Mouse (Mus musculus) kidney, adult 18-20 months (tissue): Measurements from ENCODE around the gene Eef1akmt2.

Experiments
- DNase-seq: peaks from one replicate; pipeline ENCODE4 v3.0.0; 2021

The Eef1akmt2 gene

DNA sequence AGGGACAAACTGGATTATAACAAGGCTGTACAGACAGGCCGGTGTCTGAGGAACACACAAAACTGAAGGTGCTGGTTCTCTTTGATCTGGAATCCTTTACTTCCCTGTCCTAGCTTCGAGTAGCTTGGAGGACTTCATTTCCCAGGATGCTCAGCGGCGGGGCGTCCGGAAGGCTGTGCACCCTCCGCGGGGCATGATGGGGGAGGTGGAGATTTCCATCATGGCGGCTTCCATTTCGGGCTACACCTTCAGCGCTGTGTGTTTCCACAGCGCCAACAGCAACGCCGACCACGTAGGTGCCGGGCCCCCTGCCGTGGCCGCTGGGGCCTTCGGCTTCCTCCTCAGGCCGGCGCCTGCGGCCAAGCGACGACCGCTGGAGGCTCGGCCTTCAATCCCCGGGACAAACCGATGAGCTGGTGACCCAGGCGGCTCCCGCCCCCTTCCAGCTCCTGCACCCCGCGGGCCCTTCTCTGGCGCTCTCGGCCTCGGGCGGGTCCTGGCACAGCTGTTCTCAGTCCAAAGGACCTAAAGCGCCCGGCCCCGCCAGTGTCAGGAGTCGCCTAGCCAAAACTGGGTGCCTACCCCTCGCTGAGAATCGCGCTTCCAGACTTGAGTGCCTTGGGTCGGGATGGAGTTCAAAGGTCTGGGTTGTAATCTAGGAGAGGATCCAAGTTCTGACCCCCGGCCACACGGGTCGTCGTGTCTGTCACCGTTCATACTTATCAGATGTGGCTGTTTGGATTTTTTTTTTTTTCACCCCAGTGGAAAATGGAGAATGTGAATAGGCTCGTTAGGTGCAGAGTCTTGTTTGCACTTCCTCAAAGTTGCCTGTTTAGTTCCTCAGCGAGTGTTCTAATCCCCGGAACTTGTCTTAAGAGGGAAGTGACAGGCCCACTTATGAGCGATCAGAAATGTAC is 6.8 kb upstream of the Eef1akmt2 start, which contains the start of gene Abraxas2:
Abraxas2 (plus strand) TSS at position 184 of the 917 bp plus-strand sequence.
- peak; percentile 92 for DNase-seq

DNA sequence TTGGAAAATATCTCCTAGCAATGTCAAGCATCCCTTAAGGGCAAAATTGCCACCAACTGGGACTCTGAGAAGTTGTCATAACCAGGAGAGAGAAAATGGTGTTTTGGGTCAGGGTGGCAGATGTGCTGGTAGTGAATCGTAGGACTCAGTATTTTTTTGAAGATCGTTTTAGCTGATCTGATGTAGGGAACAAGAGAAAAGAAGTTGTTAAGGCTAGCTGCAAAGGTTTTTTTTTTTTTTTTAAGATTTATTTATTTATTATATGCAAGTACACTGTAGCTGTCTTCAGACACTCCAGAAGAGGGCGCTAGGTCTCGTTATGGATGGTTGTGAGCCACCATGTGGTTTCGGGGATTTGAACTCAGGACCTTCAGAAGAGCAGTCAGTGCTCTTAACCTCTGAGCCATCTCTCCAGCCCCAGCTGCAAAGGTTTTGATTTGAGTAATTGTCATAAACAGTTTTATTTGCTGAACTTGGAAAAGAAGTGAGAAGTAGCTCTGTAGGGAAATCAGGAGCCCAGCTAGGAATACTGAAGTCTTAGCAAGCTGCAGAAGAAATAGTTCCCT is 5.7 kb upstream of the Eef1akmt2 start:
- DNase-seq: no peak

DNA sequence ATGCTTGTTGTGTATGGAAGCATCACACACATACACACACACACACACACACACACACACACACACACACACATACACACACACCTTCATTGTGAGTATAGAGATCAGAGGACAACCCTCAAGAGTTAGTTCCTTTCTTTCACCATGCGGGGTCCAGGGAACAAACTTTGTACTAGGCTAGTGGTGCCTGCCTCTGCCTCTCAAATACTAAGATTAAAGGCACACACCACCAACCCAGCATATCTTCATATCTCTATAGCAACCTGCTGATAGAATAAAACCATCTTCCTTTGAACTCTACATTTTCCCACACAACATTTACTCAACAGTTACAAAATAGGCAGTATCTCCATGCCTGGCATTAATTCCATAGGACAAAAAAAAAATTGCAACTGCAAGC is 3.6 kb upstream of the Eef1akmt2 start:
- no peak for DNase-seq

DNA sequence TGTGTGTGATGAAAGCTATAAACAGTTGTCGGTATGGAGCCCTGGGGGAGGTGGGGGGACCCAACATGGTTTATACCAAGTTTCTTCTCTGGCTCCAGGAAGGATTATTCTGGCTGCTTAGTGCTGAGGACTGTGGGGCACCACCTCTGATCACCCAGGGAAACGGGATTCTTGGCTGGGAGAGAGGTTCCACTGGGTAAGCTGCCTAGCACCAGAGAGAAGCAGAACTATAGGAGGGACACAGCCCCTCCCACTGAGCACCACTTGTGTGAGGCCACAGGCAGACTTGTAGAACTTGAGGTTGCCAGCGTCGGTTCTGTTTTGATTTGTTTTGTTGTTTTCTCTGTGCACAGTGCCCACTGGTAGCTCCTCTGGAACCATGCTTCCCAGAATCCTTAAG is 1.5 kb upstream of the Eef1akmt2 start:
- no peak for DNase-seq

DNA sequence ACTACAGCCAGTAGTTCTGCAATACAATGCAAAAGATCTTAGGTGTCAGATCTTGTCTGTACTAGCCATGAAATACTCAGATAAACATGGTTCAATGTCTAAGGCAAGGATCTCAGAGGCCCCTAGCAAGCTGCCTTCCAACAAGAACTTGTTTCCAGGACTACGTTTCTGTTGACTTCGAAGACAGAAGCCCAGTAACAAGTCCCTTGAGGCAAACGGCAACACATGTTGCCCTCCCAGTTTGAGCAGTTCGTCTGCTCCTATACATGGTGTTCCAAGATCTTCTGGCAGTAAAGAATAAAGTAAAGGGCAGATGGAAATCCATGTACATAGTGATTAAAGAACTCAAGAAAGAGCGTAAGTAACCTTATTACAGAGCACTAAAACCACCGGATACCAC is 888 bp upstream of the Eef1akmt2 start:
- DNase-seq: no peak

DNA sequence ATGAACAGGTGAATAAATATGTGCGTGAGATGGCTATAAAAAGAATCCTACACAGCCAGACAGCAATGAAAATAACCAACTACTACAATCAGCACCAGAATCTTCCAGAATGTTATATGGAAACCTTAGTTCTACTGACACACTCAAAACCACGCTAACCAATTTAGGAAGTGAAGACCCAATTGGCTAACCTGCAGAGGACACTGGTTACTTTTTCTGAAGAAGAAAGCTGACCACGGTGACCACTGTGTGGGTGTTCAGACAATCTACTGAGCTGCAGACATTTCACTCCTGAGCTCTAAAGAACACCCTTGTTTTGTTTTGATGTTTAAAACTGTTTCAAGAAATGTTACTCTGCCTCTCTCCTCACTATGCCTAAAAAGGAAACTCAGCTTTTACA is 9.3 kb downstream of the Eef1akmt2 start:
- DNase-seq: no peak

DNA sequence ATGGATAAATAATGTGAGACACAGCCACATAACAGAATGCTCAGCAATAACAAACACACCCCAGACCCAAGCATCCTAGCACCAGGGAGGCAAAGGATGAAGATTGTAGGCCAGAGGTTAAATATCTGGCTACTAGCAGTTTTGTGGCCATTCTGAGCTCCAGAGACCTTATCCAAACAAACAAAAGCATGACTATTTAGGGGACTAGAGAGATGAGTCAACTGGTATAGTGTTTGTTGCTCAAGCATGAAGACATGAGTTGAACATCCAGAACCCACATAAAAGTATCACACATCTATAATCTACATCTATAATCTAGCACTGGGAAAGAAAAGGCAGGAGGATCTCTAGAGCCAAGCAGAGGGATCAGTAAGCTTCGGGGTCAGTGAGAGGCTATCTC is 10.0 kb downstream of the Eef1akmt2 start:
- DNase-seq: no peak

DNA sequence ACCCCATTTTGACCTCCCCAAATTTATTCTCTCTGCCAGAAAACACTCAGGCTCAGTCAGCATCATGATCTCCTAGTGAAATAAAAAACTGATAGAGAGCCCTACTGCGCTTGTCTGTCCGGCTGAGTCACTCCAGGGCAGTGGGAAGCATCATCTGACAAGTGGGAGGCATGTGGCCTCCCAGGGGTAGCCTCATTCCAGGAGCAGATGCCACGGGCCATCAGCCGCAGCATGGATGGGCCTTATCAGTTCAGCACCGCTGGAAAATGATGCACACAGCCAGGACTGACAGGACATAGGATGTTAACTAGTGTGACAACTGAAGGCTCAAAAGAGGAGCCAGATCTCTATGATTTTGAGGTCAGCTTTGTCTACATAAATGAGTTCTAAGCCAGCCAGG is 11.2 kb downstream of the Eef1akmt2 start:
- DNase-seq: no peak

DNA sequence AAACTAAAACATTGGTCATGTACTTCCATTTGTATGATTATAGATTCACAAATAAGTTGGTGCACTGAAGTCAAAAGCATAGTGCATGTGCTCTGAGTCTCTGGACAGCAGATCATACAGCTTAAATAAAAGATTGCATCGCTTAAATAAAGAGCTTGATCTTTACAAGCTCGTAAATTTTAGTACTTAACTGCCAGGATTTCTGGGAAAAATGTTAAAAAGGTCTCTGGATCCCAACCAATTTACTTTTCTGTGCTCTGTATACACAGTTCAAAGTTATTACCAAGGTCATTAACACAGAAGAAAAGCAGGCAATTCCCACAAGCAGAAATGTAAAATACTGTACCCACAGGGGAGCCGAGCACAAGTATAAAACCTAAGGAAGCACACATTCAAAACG is 21.5 kb downstream of the Eef1akmt2 start:
- DNase-seq: no peak

DNA sequence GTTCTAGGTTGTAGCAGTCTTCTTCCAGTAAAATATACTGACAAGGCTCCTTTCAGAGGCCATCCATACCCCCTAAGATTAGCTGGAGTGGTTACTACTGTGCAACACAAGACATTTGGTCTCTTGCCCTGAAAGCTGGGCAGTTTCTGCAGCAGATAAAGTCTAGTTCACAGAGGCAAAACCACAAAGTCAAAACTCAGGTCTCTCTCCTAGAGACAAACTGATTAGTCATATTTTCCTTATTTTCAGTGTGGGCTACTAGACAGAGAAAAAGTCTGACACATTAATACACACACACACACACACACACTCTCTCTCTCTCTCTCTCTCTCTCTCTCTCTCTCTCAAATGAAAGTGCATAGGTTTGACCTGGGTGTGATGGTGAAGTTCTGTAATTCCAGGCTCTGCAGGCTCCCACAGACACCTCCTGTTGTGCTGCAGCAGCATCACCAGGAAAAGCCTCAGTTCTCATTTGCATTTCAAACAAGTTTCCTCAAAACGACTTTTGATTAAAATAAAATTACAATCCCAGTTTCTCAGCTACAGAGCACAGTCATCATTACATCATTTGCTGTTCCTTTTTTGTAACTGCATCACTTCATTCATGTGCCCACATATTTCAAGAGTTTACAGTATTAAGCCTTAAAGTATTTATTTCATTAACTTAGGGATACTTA is 28.0 kb downstream of the Eef1akmt2 start:
- no peak for DNase-seq

DNA sequence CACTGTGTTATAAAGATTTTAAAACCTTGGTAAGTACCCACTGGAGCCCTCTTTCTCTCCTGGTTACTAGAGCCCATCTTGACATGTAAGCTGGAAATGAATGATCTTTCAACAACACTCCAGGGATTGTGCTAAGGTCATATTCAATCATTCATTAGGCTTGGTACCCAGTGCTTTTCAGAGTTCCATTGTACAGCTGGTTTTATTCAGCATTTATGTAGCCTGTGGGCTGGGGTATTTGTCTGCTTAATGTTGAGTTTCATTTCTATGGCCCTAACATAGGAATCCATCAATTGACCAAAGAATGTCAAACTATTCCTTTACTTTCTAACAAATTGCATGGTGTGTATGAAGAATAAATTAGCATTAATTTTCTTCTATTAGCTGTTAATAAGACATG is 28.6 kb downstream of the Eef1akmt2 start:
- no peak for DNase-seq

DNA sequence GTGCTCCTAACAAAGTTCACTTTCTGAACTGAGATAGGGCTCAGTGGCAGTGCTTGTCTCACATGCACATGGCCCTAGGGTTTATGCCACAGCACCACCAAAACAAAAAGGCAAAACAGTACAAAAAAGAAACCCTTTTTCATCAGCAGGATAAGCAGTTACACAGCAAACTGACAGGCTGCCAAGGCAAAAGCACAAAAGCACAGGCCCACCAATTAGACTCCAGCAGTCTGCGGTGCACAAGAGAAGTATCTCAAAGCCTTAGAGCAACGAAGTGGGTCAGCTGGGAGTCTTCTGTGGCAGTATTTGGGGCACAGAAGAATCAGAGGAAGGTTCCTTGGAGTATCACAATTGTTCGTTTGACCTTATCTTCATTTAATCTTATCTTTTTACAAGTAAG is 31.8 kb downstream of the Eef1akmt2 start:
- no peak for DNase-seq

DNA sequence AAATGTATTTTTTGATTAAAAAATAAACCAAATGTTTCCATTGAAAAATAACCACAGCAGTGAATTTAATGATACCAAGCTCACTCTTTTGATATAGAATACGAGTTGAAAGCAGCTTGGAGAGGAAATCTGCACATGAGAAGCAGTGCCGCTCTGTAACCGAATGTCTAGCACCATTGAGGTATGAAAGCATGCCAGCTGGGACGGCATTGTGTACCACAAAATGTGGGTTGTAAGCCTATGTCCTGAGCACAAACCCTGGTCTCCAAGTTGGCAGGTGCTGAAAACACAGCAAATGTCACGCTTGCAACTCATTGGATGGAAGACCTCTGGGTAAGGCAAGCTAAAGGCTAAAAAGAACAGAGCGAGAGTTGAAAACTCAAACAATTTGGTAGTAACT is 35.4 kb downstream of the Eef1akmt2 start:
- no peak for DNase-seq

DNA sequence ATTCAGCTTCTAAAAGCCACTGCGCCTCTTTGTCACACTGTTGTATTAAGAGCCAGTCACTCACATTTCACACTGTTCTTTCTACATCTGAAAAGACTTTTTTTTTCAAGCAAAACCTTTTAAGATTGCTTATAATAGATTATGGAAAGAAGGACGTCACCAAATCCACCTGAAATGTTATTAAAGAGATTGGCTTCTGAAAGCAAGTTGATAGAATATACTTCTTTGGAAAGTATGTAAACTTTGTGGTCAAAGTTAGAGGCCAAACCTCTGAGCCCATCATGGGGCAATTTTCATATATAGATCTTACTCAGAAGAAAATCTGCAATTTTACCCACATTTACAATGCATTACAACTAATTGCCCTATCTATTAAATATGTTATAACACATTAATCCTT is 35.9 kb downstream of the Eef1akmt2 start:
- no peak for DNase-seq

DNA sequence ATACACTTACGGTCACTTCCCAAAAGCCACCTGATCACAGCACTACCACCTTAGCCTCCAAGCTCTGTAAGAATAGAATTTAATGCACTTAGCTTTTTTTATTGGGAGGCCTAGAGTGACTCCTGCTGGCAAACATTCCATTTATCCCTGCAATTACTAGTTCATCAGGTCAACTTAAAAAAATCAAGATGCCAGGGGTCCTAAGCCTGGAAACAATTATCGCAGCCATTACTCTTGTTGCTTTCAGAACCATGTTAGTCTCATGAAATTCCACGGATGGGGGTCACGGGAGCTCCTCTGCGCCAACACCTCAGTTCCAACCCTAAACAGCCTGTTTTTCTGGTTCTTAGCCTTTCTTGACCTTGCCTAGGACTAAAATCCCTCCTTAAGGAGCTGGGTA is 37.4 kb downstream of the Eef1akmt2 start:
- no peak for DNase-seq

DNA sequence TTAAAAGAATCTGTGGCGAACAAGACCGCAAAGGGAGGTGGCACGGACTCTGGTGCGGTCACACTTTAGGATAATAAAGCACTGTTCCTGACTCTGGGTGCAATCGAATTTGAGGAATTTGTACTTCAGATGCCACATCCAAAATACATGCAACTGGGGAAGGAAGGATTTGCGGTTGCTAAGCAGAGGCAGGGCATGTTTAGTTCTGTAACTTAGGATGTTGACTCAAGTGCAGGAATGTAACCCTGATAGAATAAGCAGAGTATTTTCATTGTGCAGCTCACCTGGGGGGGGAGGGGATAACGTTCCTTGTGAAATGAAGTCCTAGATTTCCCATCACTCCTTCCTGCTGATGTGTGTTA is 38.4 kb downstream of the Eef1akmt2 start:
- no peak for DNase-seq

DNA sequence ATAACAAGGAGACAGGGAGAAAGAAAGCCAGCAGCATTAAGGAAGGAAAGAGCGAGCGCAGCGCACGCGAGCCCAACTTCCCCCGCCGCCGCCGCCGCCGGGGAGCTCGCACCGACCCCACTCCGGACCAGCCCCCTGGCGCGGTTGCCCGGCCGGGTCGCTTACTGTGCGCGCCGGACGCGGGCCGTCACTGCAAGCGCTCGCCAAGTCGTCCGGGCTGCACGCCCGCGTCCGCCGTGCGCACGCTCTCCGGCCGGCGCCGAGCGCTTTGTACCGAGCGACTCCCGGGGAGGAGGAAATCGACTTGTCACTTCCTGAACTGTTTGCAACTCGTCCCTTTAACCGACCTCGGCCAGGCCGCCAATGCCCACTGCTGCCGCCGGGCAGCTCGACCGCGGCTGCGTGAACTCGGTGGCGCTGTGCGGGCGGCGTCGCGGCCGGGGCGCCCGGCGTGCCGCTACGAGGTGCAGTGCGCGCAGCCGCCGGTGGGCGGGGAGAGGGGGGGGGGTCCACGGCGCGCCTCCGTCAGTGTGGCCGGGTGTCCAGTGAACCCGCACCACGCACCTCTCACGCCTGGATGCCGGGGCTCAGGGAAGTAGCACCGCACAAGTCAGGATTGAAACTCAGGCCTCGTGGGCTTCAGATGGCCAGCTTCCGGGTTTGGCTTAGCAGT is 38.9 kb downstream of the Eef1akmt2 start, which contains the start of gene Fam53b:
Fam53b (minus strand) TSS at position 471 of the 673 bp plus-strand sequence.
- peak; percentile 82 for DNase-seq

DNA sequence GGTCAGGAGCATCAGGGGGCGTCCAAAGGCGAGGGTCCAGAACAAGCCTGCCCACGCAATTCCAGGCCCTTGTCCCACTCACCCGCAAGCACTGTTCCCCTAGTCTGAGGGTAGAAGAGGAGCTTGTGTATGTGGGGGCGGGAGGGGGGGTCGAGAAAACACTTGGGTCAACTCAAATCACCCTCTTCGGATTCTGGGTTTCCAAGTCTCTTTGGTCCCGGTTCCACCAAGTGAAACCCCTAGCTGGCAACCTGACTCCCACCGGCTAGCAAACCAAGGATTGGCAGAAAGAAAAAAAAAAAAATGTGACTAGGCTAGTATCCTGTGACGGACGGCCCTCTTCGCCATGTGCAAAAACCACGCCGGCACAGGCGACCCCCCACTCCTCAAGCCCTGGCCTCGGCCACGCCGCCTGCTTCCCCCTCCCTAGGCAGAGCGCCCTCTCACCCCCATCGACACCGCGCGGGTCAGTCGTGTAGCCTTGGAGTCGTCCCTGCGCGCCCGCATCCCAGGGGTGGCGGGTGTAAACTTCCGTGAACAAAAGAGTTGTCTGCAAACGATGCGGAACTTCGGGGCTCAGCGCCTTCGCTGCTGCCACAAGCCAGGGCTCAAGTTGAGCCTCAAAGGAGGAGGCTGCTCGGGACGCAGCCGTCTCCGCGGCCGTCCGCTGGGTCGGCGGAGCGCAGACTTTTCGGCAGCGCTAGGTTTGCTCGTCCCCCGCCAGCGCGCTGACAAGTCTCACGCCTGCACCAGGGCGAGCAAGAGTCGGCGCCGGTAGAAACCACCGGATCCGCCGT is 39.7 kb downstream of the Eef1akmt2 start:
- peak; percentile 71 for DNase-seq

DNA sequence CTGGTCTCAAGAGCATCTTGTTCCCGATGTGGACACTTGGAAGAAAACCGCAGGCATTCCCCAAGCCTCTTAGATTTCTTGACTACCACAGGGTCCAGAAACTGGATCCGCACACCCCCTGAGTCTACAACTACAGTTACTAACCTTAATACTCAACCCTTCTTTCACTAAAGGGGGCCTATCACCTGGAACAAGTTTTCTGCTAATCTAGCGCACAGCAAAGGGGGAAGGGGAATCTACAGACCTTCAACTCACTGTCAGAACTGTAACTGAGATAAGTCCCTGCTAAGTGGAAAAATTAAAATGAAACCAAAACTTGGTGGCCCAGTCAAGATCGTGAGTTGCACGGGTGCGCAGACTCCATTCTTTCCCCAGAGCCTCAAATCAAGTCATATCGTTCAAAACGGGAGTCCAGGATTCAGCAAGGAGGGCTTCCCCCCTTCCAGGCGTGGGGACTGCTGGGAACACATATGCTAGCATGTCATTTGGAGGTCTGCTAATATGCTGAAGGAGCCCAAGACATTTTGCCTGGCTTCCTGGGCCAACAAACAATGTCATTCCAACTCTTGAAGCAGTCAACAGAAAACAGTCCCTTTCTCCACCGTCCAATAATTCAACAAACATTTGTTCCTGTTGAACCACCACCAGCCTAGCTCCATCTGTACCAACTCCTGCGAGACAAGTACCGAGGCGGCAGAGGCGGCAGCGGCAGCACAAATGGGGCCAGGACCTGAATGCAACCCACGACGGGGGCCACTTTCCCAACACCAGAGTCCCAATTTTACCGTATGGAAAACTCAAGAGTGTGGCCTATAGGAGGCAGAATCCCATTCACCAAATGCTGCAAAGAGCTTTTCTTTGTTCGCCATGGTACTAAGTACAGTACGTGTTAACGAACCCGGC is 40.5 kb downstream of the Eef1akmt2 start:
- DNase-seq: peak; percentile 50

DNA sequence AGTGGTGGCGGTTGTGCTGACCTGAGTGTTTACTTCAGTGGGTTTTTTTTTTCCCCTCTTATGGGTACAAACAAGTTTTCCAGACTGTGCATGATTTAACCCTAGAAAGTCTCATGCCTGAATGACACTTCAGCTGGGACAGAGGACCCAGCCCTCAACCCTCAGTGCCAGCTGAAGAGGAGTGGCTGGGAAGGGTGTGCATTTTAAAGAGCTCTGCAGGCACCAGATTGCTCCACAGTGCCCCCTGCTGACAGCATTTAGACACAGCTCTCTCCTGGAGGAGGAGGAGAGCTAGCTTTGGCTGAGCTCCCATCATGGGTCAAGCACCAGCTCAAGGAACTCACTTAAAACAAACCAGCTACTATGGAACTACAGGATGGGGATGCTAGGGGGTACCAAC is 41.6 kb downstream of the Eef1akmt2 start:
- DNase-seq: peak; percentile 93

DNA sequence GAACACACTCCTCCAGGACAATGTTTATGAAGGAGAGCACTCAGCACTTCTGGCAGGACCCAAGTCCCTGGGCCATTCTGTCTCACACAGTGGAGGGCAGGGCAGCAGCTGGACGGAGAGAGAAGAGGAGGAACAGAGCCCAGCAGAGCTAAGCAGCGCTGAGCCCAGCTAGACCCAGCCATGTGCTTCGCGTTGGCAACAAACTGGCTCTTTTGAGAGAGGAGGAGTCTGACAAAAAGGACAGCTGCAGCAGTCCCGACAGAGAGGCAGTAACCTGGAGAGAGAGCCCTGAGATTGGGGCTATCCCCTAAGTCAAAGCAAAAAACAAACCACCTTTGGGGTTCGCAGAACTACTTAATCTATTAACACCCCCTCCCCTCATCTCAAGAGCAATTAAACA is 42.1 kb downstream of the Eef1akmt2 start:
- peak; percentile 55 for DNase-seq
